Mouse (Mus musculus): ENCODE data around the gene Stk24. TPM values are rescaled to one million over a fixed set of nuclear protein-coding genes. Genes with fewer than 3 reads are reported as not detected.

Gene Stk24
- total and polyA plus RNA-seq, 2 experiments from 2014 or later, result 15.3 to 34.0 TPM

GRCm38 (mm10) chr14:121324521-121325330 is 55.1 kb downstream of the Stk24 start:
- Histone ChIP-seq H3K36me3 (ENCODE audit: insufficient read depth) (no peaks in the 10 kb centered on the region), H3K9me3 (ENCODE audit: low read length) (no peaks in the 10 kb centered on the region), H3K4me3 (ENCODE audit: low read depth, low read length) (no peak overlapping the region), H3K4me1 (ENCODE audit: insufficient read depth) (no peaks in the 10 kb centered on the region), H3K9ac (no peak overlapping the region), H3K27ac (ENCODE audit: low read depth, low read length) (no peak overlapping the region), H3K27me3 (ENCODE audit: insufficient read depth, low read length) (no peaks in the 10 kb centered on the region), H3K4me2 (ENCODE audit: low read depth) (no peak overlapping the region)
- DNase-seq (no peak), ATAC-seq (no peak)
- WGBS, result 84% methylated on average over 17 of the region's 17 CpGs
- TF ChIP-seq CTCF (IDR thresholded peaks at IDR 0.05; ENCODE audit: low read depth), result no peak

- H3K27ac ChIP-seq (ENCODE audit: low read depth, low read length), result no peak overlapping the region
Measured at GRCm38 (mm10) chr14:121322641-121323040, 57.2 kb downstream of the Stk24 start.

GRCm38 (mm10) chr14:121322150-121322549 is 57.7 kb downstream of the Stk24 start:
- 95% methylated on average over 5 of the region's 5 CpGs for WGBS
- ATAC-seq (no peak), DNase-seq (no peak)
- Histone ChIP-seq H3K4me1 (ENCODE audit: insufficient read depth) (no peaks in the 10 kb centered on the region), H3K4me2 (ENCODE audit: low read depth) (no peak overlapping the region), H3K9ac (no peak overlapping the region), H3K36me3 (ENCODE audit: insufficient read depth) (no peaks in the 10 kb centered on the region), H3K9me3 (ENCODE audit: low read length) (no peaks in the 10 kb centered on the region), H3K4me3 (ENCODE audit: low read depth, low read length) (no peak overlapping the region), H3K27me3 (ENCODE audit: insufficient read depth, low read length) (no peaks in the 10 kb centered on the region), H3K27ac (ENCODE audit: low read depth, low read length) (no peak overlapping the region)
- TF ChIP-seq CTCF (IDR thresholded peaks at IDR 0.05; ENCODE audit: low read depth), result no peak

More at GRCm38 (mm10) chr14:121322641-121323040, 57.2 kb downstream of the Stk24 start:
- no peaks in the 10 kb centered on the region for H3K27me3 ChIP-seq (ENCODE audit: insufficient read depth, low read length)
- H3K36me3 ChIP-seq (ENCODE audit: insufficient read depth), result no peaks in the 10 kb centered on the region
- DNase-seq (no peak), ATAC-seq (no peak)
- no peak overlapping the region for H3K9ac ChIP-seq
- no peaks in the 10 kb centered on the region for H3K4me1 ChIP-seq (ENCODE audit: insufficient read depth)
- 88% methylated on average over 7 of the region's 7 CpGs for WGBS
- no peak overlapping the region for H3K4me3 ChIP-seq (ENCODE audit: low read depth, low read length)
- H3K9me3 ChIP-seq (ENCODE audit: low read length), result no peaks in the 10 kb centered on the region
- no peak overlapping the region for H3K4me2 ChIP-seq (ENCODE audit: low read depth)
- TF ChIP-seq CTCF (IDR thresholded peaks at IDR 0.05; ENCODE audit: low read depth), result no peak

- no peak for TF ChIP-seq CTCF (IDR thresholded peaks at IDR 0.05; ENCODE audit: low read depth)
- H3K36me3 ChIP-seq (ENCODE audit: insufficient read depth), result no peaks in the 10 kb centered on the region
- DNase-seq, result no peak
- H3K9ac ChIP-seq, result no peak overlapping the region
- no peaks in the 10 kb centered on the region for H3K9me3 ChIP-seq (ENCODE audit: low read length)
- no peak overlapping the region for H3K4me3 ChIP-seq (ENCODE audit: low read depth, low read length)
- WGBS, result 92% methylated on average over 5 of the region's 5 CpGs
- H3K4me1 ChIP-seq (ENCODE audit: insufficient read depth), result peaks cover 2% of the 10 kb centered on the region; the same call in 1 of the 2 replicates
- ATAC-seq, result no peak
- no peak overlapping the region for H3K27ac ChIP-seq (ENCODE audit: low read depth, low read length)
- H3K4me2 ChIP-seq (ENCODE audit: low read depth), result no peak overlapping the region
- H3K27me3 ChIP-seq (ENCODE audit: insufficient read depth, low read length), result no peaks in the 10 kb centered on the region
Measured at GRCm38 (mm10) chr14:121318382-121318781, 61.4 kb downstream of the Stk24 start.

GRCm38 (mm10) chr14:121317312-121317671 is 62.5 kb downstream of the Stk24 start:
- Histone ChIP-seq H3K4me2 (ENCODE audit: low read depth) (no peak overlapping the region), H3K27ac (ENCODE audit: low read depth, low read length) (no peak overlapping the region), H3K27me3 (ENCODE audit: insufficient read depth, low read length) (no peaks in the 10 kb centered on the region), H3K9me3 (ENCODE audit: low read length) (no peaks in the 10 kb centered on the region), H3K36me3 (ENCODE audit: insufficient read depth) (no peaks in the 10 kb centered on the region), H3K4me1 (ENCODE audit: insufficient read depth) (peaks cover 2% of the 10 kb centered on the region; the same call in 1 of the 2 replicates), H3K4me3 (ENCODE audit: low read depth, low read length) (no peak overlapping the region), H3K9ac (no peak overlapping the region)
- DNase-seq, result no peak
- TF ChIP-seq CTCF (IDR thresholded peaks at IDR 0.05; ENCODE audit: low read depth), result no peak
- 88% methylated on average over 3 of the region's 3 CpGs for WGBS
- ATAC-seq, result peak; percentile 24; the same call in 1 of the 2 replicates

- Histone ChIP-seq H3K27me3 (ENCODE audit: insufficient read depth, low read length) (no peaks in the 10 kb centered on the region), H3K4me3 (ENCODE audit: low read depth, low read length) (no peak overlapping the region), H3K27ac (ENCODE audit: low read depth, low read length) (no peak overlapping the region), H3K36me3 (ENCODE audit: insufficient read depth) (no peaks in the 10 kb centered on the region), H3K9me3 (ENCODE audit: low read length) (no peaks in the 10 kb centered on the region), H3K4me2 (ENCODE audit: low read depth) (no peak overlapping the region), H3K9ac (no peak overlapping the region), H3K4me1 (ENCODE audit: insufficient read depth) (peaks cover 2% of the 10 kb centered on the region; the same call in 1 of the 2 replicates)
- no peak for TF ChIP-seq CTCF (IDR thresholded peaks at IDR 0.05; ENCODE audit: low read depth)
- WGBS, result 61% methylated on average over 13 of the region's 13 CpGs
- peak; percentile 39; the same call in 1 of the 2 replicates for ATAC-seq
- DNase-seq, result no peak
Measured at GRCm38 (mm10) chr14:121316631-121317311, 63.0 kb downstream of the Stk24 start.

- H3K27ac ChIP-seq (ENCODE audit: low read depth, low read length), result no peak overlapping the region
- no peaks in the 10 kb centered on the region for H3K36me3 ChIP-seq (ENCODE audit: insufficient read depth)
- ATAC-seq (0 out of 2 replicates have a peak, but pooled peaks have one; percentile 25), DNase-seq (no peak)
- no peak overlapping the region for H3K4me2 ChIP-seq (ENCODE audit: low read depth)
- no peak overlapping the region for H3K4me3 ChIP-seq (ENCODE audit: low read depth, low read length)
- no peak overlapping the region for H3K9ac ChIP-seq
- WGBS, result 48% methylated on average over 5 of the region's 5 CpGs
- H3K4me1 ChIP-seq (ENCODE audit: insufficient read depth), result peaks cover 2% of the 10 kb centered on the region; the same call in 1 of the 2 replicates
- no peak for TF ChIP-seq CTCF (IDR thresholded peaks at IDR 0.05; ENCODE audit: low read depth)
- no peaks in the 10 kb centered on the region for H3K27me3 ChIP-seq (ENCODE audit: insufficient read depth, low read length)
- no peaks in the 10 kb centered on the region for H3K9me3 ChIP-seq (ENCODE audit: low read length)
Measured at GRCm38 (mm10) chr14:121316136-121316535, 63.7 kb downstream of the Stk24 start.
